Mouse (Mus musculus): ENCODE results near the gene Srms. TPM values are rescaled to one million over a fixed set of nuclear protein-coding genes. Genes with fewer than 3 reads are reported as not detected.

Gene Srms
- polyA plus RNA-seq, 1 experiment from 2014 or later: 0.05 TPM

- Histone ChIP-seq H3K4me2 (ENCODE audit: low read depth, low read length) (peak within 1 kb of the TSS; percentile 96), H3K9ac (ENCODE audit: low read length) (peak within 1 kb of the TSS; percentile 92), H3K4me3 (ENCODE audit: low read length) (peak within 1 kb of the TSS; percentile 82), H3K36me3 (ENCODE audit: control insufficient read depth, insufficient read depth) (no peaks in the 10 kb centered on the region), H3K9me3 (replicated peaks; ENCODE audit: control insufficient read depth, low read length) (no peaks in the 10 kb centered on the region), H3K27me3 (ENCODE audit: control insufficient read depth, insufficient read depth, low read length) (no peaks in the 10 kb centered on the region), H3K4me1 (ENCODE audit: control insufficient read depth, insufficient read depth, low read length) (peaks cover 6% of the 10 kb centered on the region), H3K27ac (ENCODE audit: low read length) (peak within 1 kb of the TSS; percentile 93)
- WGBS: under 1% methylated on average over 64 of the region's 64 CpGs
- ATAC-seq (replicated peaks; ENCODE audit: extremely low read depth, insufficient read depth, low FRiP score): peak; percentile 95
These were observed 25.6 kb downstream of the Srms start, which contains the start of gene Ppdpf for GRCm38 (mm10) chr2:181187121-181188000. Ppdpf (plus strand) TSS chr2:181187247.

- H3K9me3 ChIP-seq (replicated peaks; ENCODE audit: control insufficient read depth, low read length): no peaks in the 10 kb centered on the region
- no peaks in the 10 kb centered on the region for H3K36me3 ChIP-seq (ENCODE audit: control insufficient read depth, insufficient read depth)
- ATAC-seq (replicated peaks; ENCODE audit: extremely low read depth, insufficient read depth, low FRiP score): peak; percentile 77
- peak overlapping the region; percentile 92 for H3K9ac ChIP-seq (ENCODE audit: low read length)
- H3K4me2 ChIP-seq (ENCODE audit: low read depth, low read length): peak overlapping the region; percentile 96
- peaks cover 6% of the 10 kb centered on the region for H3K4me1 ChIP-seq (ENCODE audit: control insufficient read depth, insufficient read depth, low read length)
- H3K27me3 ChIP-seq (ENCODE audit: control insufficient read depth, insufficient read depth, low read length): no peaks in the 10 kb centered on the region
- H3K4me3 ChIP-seq (ENCODE audit: low read length): peak overlapping the region; percentile 82
- peak overlapping the region; percentile 93 for H3K27ac ChIP-seq (ENCODE audit: low read length)
- WGBS: under 1% methylated on average over 14 of the region's 14 CpGs
These were observed 26.4 kb downstream of the Srms start for GRCm38 (mm10) chr2:181186635-181187034.

- 53% methylated on average over 6 of the region's 6 CpGs for WGBS
These were observed 32.1 kb downstream of the Srms start for GRCm38 (mm10) chr2:181180898-181181297.

GRCm38 (mm10) chr2:181178471-181178870, 34.5 kb downstream of the Srms start:
- H3K27me3 ChIP-seq (ENCODE audit: control insufficient read depth, insufficient read depth, low read length): no peaks in the 10 kb centered on the region
- no peak overlapping the region for H3K9ac ChIP-seq (ENCODE audit: low read length)
- ATAC-seq (replicated peaks; ENCODE audit: extremely low read depth, insufficient read depth, low FRiP score): no peak
- H3K4me2 ChIP-seq (ENCODE audit: low read depth, low read length): no peak overlapping the region
- H3K27ac ChIP-seq (ENCODE audit: low read length): no peak overlapping the region
- H3K4me1 ChIP-seq (ENCODE audit: control insufficient read depth, insufficient read depth, low read length): no peaks in the 10 kb centered on the region
- H3K4me3 ChIP-seq (ENCODE audit: low read length): no peak overlapping the region
- no peaks in the 10 kb centered on the region for H3K36me3 ChIP-seq (ENCODE audit: control insufficient read depth, insufficient read depth)
- WGBS: 51% methylated on average over 5 of the region's 5 CpGs
- no peaks in the 10 kb centered on the region for H3K9me3 ChIP-seq (replicated peaks; ENCODE audit: control insufficient read depth, low read length)

More at GRCm38 (mm10) chr2:181180898-181181297, 32.1 kb downstream of the Srms start:
- ATAC-seq (replicated peaks; ENCODE audit: extremely low read depth, insufficient read depth, low FRiP score): no peak
- no peak overlapping the region for H3K4me2 ChIP-seq (ENCODE audit: low read depth, low read length)
- no peak overlapping the region for H3K4me3 ChIP-seq (ENCODE audit: low read length)
- H3K4me1 ChIP-seq (ENCODE audit: control insufficient read depth, insufficient read depth, low read length): no peaks in the 10 kb centered on the region
- no peak overlapping the region for H3K9ac ChIP-seq (ENCODE audit: low read length)
- no peaks in the 10 kb centered on the region for H3K27me3 ChIP-seq (ENCODE audit: control insufficient read depth, insufficient read depth, low read length)
- H3K9me3 ChIP-seq (replicated peaks; ENCODE audit: control insufficient read depth, low read length): no peaks in the 10 kb centered on the region
- H3K36me3 ChIP-seq (ENCODE audit: control insufficient read depth, insufficient read depth): no peaks in the 10 kb centered on the region
- H3K27ac ChIP-seq (ENCODE audit: low read length): no peak overlapping the region

- Histone ChIP-seq H3K36me3 (ENCODE audit: control insufficient read depth, insufficient read depth) (no peaks in the 10 kb centered on the region), H3K27me3 (ENCODE audit: control insufficient read depth, insufficient read depth, low read length) (no peaks in the 10 kb centered on the region), H3K9me3 (replicated peaks; ENCODE audit: control insufficient read depth, low read length) (no peaks in the 10 kb centered on the region), H3K9ac (ENCODE audit: low read length) (no peak overlapping the region), H3K4me1 (ENCODE audit: control insufficient read depth, insufficient read depth, low read length) (no peaks in the 10 kb centered on the region), H3K4me2 (ENCODE audit: low read depth, low read length) (no peak overlapping the region), H3K4me3 (ENCODE audit: low read length) (no peak overlapping the region), H3K27ac (ENCODE audit: low read length) (no peak overlapping the region)
- 65% methylated on average over 3 of the region's 3 CpGs for WGBS
- ATAC-seq (replicated peaks; ENCODE audit: extremely low read depth, insufficient read depth, low FRiP score): no peak
These were observed 35.0 kb downstream of the Srms start for GRCm38 (mm10) chr2:181178015-181178414.

- no peak overlapping the region for H3K9ac ChIP-seq (ENCODE audit: low read length)
- H3K4me3 ChIP-seq (ENCODE audit: low read length): no peak overlapping the region
- H3K27me3 ChIP-seq (ENCODE audit: control insufficient read depth, insufficient read depth, low read length): no peaks in the 10 kb centered on the region
- no peak overlapping the region for H3K4me2 ChIP-seq (ENCODE audit: low read depth, low read length)
- WGBS: 81% methylated on average over 3 of the region's 3 CpGs
- no peak overlapping the region for H3K27ac ChIP-seq (ENCODE audit: low read length)
- no peaks in the 10 kb centered on the region for H3K36me3 ChIP-seq (ENCODE audit: control insufficient read depth, insufficient read depth)
- ATAC-seq (replicated peaks; ENCODE audit: extremely low read depth, insufficient read depth, low FRiP score): no peak
- H3K4me1 ChIP-seq (ENCODE audit: control insufficient read depth, insufficient read depth, low read length): no peaks in the 10 kb centered on the region
- H3K9me3 ChIP-seq (replicated peaks; ENCODE audit: control insufficient read depth, low read length): 0 out of 2 replicates have a peak, but pooled peaks cover under 1% of the 10 kb centered on the region
These were observed 38.3 kb downstream of the Srms start for GRCm38 (mm10) chr2:181174646-181175045.

- H3K4me2 ChIP-seq (ENCODE audit: low read depth, low read length): no peak overlapping the region
- whole genome bisulfite sequencing: 80% methylated on average over 5 of the region's 5 CpGs
- 0 out of 2 replicates have a peak, but pooled peaks cover 3% of the 10 kb centered on the region for H3K9me3 ChIP-seq (replicated peaks; ENCODE audit: control insufficient read depth, low read length)
- H3K4me1 ChIP-seq (ENCODE audit: control insufficient read depth, insufficient read depth, low read length): no peaks in the 10 kb centered on the region
- H3K4me3 ChIP-seq (ENCODE audit: low read length): no peak overlapping the region
- H3K27me3 ChIP-seq (ENCODE audit: control insufficient read depth, insufficient read depth, low read length): no peaks in the 10 kb centered on the region
- no peaks in the 10 kb centered on the region for H3K36me3 ChIP-seq (ENCODE audit: control insufficient read depth, insufficient read depth)
- H3K9ac ChIP-seq (ENCODE audit: low read length): no peak overlapping the region
- ATAC-seq (replicated peaks; ENCODE audit: extremely low read depth, insufficient read depth, low FRiP score): no peak
- H3K27ac ChIP-seq (ENCODE audit: low read length): no peak overlapping the region
These were observed 46.5 kb downstream of the Srms start for GRCm38 (mm10) chr2:181166469-181166868.

GRCm38 (mm10) chr2:181160821-181161220, 52.2 kb downstream of the Srms start:
- Histone ChIP-seq H3K4me1 (ENCODE audit: control insufficient read depth, insufficient read depth, low read length) (peaks cover 29% of the 10 kb centered on the region), H3K9ac (ENCODE audit: low read length) (no peak overlapping the region), H3K4me3 (ENCODE audit: low read length) (no peak overlapping the region), H3K9me3 (replicated peaks; ENCODE audit: control insufficient read depth, low read length) (no peaks in the 10 kb centered on the region), H3K27me3 (ENCODE audit: control insufficient read depth, insufficient read depth, low read length) (peaks cover 14% of the 10 kb centered on the region), H3K27ac (ENCODE audit: low read length) (no peak overlapping the region), H3K36me3 (ENCODE audit: control insufficient read depth, insufficient read depth) (no peaks in the 10 kb centered on the region), H3K4me2 (ENCODE audit: low read depth, low read length) (no peak overlapping the region)
- 56% methylated on average over 4 of the region's 4 CpGs for WGBS
- ATAC-seq (replicated peaks; ENCODE audit: extremely low read depth, insufficient read depth, low FRiP score): no peak

- H3K9ac ChIP-seq (ENCODE audit: low read length): peak overlapping the region; percentile 66
- H3K4me3 ChIP-seq (ENCODE audit: low read length): peak overlapping the region; percentile 11; the same call in 1 of the 2 replicates
- no peaks in the 10 kb centered on the region for H3K9me3 ChIP-seq (replicated peaks; ENCODE audit: control insufficient read depth, low read length)
- peak overlapping the region; percentile 93 for H3K27ac ChIP-seq (ENCODE audit: low read length)
- H3K4me2 ChIP-seq (ENCODE audit: low read depth, low read length): peak overlapping the region; percentile 60
- peaks cover 34% of the 10 kb centered on the region for H3K4me1 ChIP-seq (ENCODE audit: control insufficient read depth, insufficient read depth, low read length)
- no peaks in the 10 kb centered on the region for H3K36me3 ChIP-seq (ENCODE audit: control insufficient read depth, insufficient read depth)
- ATAC-seq (replicated peaks; ENCODE audit: extremely low read depth, insufficient read depth, low FRiP score): peak; percentile 71
- 0% methylated on average over 2 of the region's 2 CpGs for WGBS
- H3K27me3 ChIP-seq (ENCODE audit: control insufficient read depth, insufficient read depth, low read length): peaks cover 15% of the 10 kb centered on the region
These were observed 53.2 kb downstream of the Srms start for GRCm38 (mm10) chr2:181159771-181160170.

Measured in heart, embryonic 16.5 days (tissue).